Mouse (Mus musculus): ENCODE measurements around the gene Hoxd9. TPM values are rescaled to one million over a fixed set of nuclear protein-coding genes. Genes with fewer than 3 reads are reported as not detected.

Gene Hoxd9
- polyA plus RNA-seq, 1 experiment from 2014 or later, result 0.34 TPM

DNA sequence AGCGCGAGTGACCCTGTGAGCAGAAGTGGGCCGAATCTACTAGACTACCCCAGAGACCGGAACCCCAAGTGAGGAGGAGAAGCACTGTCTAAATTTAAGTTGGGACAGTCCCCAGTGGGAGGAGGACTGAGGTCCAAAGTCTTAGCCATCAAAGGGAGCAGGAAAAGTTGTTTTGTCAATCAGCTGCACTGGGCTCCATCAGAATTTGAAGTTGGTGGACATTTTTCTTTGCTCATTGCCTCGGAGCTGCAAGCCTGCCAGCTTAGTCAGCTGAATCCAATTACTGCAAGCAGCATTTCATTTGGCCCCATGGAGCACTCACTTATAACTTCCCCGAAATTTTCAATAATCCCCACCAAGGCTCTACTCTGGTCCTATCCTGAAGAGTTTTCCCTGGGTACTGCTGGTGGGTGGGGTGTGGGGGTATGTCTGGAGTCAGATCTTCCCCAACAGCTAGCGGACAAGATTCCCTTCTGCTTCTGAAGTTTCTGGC lies 40.1 kb downstream of the Hoxd9 start:
- H3K36me3 ChIP-seq (ENCODE audit: control insufficient read depth, insufficient read depth, low read length), result no peaks in the 10 kb centered on the region
- H3K9ac ChIP-seq (ENCODE audit: low read length), result no peak overlapping the region
- TF ChIP-seq EP300 (optimal IDR thresholded peaks at IDR 0.05), result no peak
- TF ChIP-seq CTCF (IDR thresholded peaks at IDR 0.05; ENCODE audit: low read depth), result no peak
- no peak overlapping the region for H3K4me2 ChIP-seq (replicated peaks; ENCODE audit: low read depth)
- ATAC-seq (ENCODE audit: low FRiP score, low TSS enrichment) (no peak), DNase-seq (ENCODE audit: low spot score) (no peak)
- H3K4me3 ChIP-seq (ENCODE audit: low read depth, low read length), result no peak overlapping the region
- H3K27ac ChIP-seq (replicated peaks), result no peak overlapping the region
- no peaks in the 10 kb centered on the region for H3K4me1 ChIP-seq (replicated peaks; ENCODE audit: control insufficient read depth, insufficient read depth)
- no peaks in the 10 kb centered on the region for H3K9me3 ChIP-seq (ENCODE audit: control insufficient read depth, low read length)
- 19% methylated on average over 7 of the region's 7 CpGs for WGBS
- peaks cover 33% of the 10 kb centered on the region for H3K27me3 ChIP-seq (ENCODE audit: control insufficient read depth, insufficient read depth, low read length)

DNA sequence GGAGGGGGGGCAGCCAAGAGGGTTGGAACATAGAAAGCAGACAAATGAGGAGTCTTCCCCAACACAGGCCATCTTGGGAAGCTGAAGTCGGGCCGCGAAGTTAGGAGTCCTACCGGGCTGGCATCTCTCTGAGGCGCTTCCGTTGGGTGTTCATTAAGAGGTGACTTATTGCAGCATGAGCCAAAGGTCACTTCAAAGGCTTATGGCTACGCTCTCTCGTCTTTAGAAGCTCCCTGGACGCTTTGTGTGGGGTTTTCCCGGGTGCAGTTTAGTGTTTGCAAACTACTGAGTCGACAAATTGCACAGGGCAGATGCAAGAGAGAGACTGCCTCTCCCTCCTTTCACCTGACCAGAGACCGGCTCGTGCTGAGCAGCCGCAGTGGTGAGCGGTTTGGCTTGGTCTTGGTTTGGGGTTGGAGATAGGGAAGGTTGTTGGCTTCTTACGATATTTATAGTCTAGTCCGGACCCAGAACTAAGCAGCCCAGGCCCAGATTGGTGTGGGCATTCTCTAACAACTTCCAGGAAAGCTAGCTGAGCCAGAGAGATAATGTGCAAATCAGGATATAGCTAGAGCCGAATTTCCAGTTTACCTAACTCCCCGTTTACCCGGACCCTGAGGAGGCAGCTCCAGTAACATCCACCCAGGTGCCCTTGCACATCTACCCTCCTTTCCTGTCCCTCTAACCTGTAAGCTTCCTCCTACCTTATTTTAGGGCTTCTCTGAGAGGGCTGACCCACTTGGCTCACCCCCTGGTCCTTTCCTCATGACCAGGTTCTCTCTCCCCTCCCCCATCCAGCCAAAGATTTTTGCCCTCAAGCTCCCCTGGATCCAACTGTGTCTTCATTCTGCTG lies 41.3 kb downstream of the Hoxd9 start:
- no peaks in the 10 kb centered on the region for H3K36me3 ChIP-seq (ENCODE audit: control insufficient read depth, insufficient read depth, low read length)
- H3K27me3 ChIP-seq (ENCODE audit: control insufficient read depth, insufficient read depth, low read length), result peaks cover 30% of the 10 kb centered on the region
- no peak overlapping the region for H3K4me3 ChIP-seq (ENCODE audit: low read depth, low read length)
- H3K4me1 ChIP-seq (replicated peaks; ENCODE audit: control insufficient read depth, insufficient read depth), result no peaks in the 10 kb centered on the region
- DNase-seq (ENCODE audit: low spot score), result no peak
- H3K9me3 ChIP-seq (ENCODE audit: control insufficient read depth, low read length), result no peaks in the 10 kb centered on the region
- H3K9ac ChIP-seq (ENCODE audit: low read length), result no peak overlapping the region
- H3K27ac ChIP-seq (replicated peaks), result no peak overlapping the region
- TF ChIP-seq CTCF (IDR thresholded peaks at IDR 0.05; ENCODE audit: low read depth) (no peak), EP300 (optimal IDR thresholded peaks at IDR 0.05) (no peak)
- no peak overlapping the region for H3K4me2 ChIP-seq (replicated peaks; ENCODE audit: low read depth)
- no peak for ATAC-seq (ENCODE audit: low FRiP score, low TSS enrichment)
- WGBS, result 5% methylated on average over 20 of the region's 20 CpGs

DNA sequence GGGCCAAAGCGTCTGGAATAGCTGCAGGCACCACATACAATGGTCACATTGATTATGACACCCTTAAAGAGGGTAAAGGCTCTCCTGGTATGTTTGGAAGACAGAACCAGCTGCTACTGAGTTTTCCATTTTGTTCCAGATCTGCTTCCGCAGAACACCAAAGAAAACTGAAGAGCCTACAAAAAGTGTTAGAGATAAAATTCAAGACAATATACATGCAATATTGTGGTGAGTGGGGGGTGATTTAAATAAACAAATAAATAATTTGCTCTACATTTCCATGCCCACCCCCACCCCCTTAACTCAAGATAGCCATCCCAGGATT lies 41.9 kb downstream of the Hoxd9 start:
- Histone ChIP-seq H3K27me3 (ENCODE audit: control insufficient read depth, insufficient read depth, low read length) (peaks cover 34% of the 10 kb centered on the region), H3K4me2 (replicated peaks; ENCODE audit: low read depth) (no peak overlapping the region), H3K9ac (ENCODE audit: low read length) (no peak overlapping the region), H3K36me3 (ENCODE audit: control insufficient read depth, insufficient read depth, low read length) (no peaks in the 10 kb centered on the region), H3K4me3 (ENCODE audit: low read depth, low read length) (no peak overlapping the region), H3K9me3 (ENCODE audit: control insufficient read depth, low read length) (no peaks in the 10 kb centered on the region), H3K4me1 (replicated peaks; ENCODE audit: control insufficient read depth, insufficient read depth) (no peaks in the 10 kb centered on the region), H3K27ac (replicated peaks) (no peak overlapping the region)
- TF ChIP-seq EP300 (optimal IDR thresholded peaks at IDR 0.05) (no peak), CTCF (IDR thresholded peaks at IDR 0.05; ENCODE audit: low read depth) (no peak)
- WGBS, result 17% methylated on average over 2 of the region's 2 CpGs
- ATAC-seq (ENCODE audit: low FRiP score, low TSS enrichment), result no peak
- DNase-seq (ENCODE audit: low spot score), result no peak

DNA sequence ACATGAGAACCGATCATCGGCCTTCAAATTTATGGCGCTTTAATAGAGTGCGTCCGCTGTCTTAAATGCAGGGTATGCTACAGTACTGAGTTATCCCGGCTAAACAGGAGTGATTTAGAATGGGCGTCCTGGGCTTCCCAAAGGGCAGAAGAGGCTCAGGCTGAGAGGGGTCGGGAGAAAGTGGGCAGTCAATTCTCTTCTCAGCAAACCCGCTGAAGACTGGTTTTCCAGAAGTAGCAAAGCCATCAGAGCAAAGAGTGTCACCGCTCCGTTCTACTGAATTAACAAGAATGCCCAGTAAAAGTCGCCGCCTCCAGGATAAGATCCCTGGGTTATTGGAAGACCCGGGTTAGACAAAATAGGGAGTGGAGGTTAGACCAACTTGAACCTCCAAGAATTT lies 42.3 kb downstream of the Hoxd9 start:
- Histone ChIP-seq H3K27me3 (ENCODE audit: control insufficient read depth, insufficient read depth, low read length) (peaks cover 32% of the 10 kb centered on the region), H3K9ac (ENCODE audit: low read length) (no peak overlapping the region), H3K4me2 (replicated peaks; ENCODE audit: low read depth) (no peak overlapping the region), H3K36me3 (ENCODE audit: control insufficient read depth, insufficient read depth, low read length) (no peaks in the 10 kb centered on the region), H3K4me1 (replicated peaks; ENCODE audit: control insufficient read depth, insufficient read depth) (no peaks in the 10 kb centered on the region), H3K9me3 (ENCODE audit: control insufficient read depth, low read length) (no peaks in the 10 kb centered on the region), H3K27ac (replicated peaks) (no peak overlapping the region), H3K4me3 (ENCODE audit: low read depth, low read length) (no peak overlapping the region)
- TF ChIP-seq CTCF (IDR thresholded peaks at IDR 0.05; ENCODE audit: low read depth) (no peak), EP300 (optimal IDR thresholded peaks at IDR 0.05) (no peak)
- no peak for DNase-seq (ENCODE audit: low spot score)
- WGBS, result 10% methylated on average over 14 of the region's 14 CpGs
- ATAC-seq (ENCODE audit: low FRiP score, low TSS enrichment), result no peak

DNA sequence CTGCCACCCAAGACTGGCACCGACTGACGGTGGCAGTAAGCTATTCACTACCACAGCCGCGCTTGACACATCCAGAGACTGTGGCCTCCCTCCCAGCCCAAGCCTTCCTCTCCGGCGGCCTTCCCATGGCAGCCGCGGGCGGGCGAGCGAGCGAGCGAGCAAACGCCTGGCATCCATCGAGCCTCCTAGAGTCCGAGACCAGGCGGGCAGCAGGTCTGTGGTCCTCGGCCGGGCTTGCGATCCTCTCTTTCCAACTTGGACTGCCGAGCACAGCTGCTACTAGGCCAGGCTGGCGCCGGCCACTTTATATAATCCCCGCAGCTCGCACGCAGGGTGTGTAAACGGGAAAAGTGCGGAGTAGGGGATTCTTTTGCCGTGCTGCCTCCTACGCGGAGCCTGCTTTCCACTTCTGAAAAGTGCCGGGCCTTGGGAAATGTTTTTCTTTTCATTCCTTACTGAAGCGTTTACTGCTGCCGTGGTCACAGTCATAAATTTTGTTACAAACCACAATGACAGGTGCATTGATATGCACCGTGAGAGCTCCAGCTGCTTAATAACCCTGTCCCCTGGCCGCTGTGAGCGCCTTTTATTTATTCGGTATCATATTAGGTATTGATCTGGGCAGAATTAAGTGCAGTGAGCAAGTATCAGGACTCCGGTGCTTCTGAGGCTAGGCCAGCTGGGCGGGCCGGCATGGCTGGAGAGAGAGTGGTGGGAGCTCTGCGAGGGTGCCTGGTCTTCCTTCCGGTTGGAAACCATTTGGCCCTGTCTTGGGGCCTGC lies 43.0 kb downstream of the Hoxd9 start:
- no peaks in the 10 kb centered on the region for H3K4me1 ChIP-seq (replicated peaks; ENCODE audit: control insufficient read depth, insufficient read depth)
- H3K36me3 ChIP-seq (ENCODE audit: control insufficient read depth, insufficient read depth, low read length), result no peaks in the 10 kb centered on the region
- no peaks in the 10 kb centered on the region for H3K9me3 ChIP-seq (ENCODE audit: control insufficient read depth, low read length)
- ATAC-seq (ENCODE audit: low FRiP score, low TSS enrichment), result no peak
- no peak overlapping the region for H3K27ac ChIP-seq (replicated peaks)
- WGBS, result 4% methylated on average over 43 of the region's 43 CpGs
- H3K27me3 ChIP-seq (ENCODE audit: control insufficient read depth, insufficient read depth, low read length), result peaks cover 29% of the 10 kb centered on the region
- H3K9ac ChIP-seq (ENCODE audit: low read length), result no peak overlapping the region
- TF ChIP-seq EP300 (optimal IDR thresholded peaks at IDR 0.05) (no peak), CTCF (IDR thresholded peaks at IDR 0.05; ENCODE audit: low read depth) (no peak)
- H3K4me2 ChIP-seq (replicated peaks; ENCODE audit: low read depth), result no peak overlapping the region
- no peak overlapping the region for H3K4me3 ChIP-seq (ENCODE audit: low read depth, low read length)
- DNase-seq (ENCODE audit: low spot score), result no peak
